Mouse (Mus musculus) intestine, embryonic 14.5 days (tissue): Measurements from ENCODE around the gene Rassf3. TPM values are rescaled to one million over a fixed set of nuclear protein-coding genes. Genes with fewer than 3 reads are reported as not detected.

Experiments
- ATAC-seq: fragments of 200-750 bp; cut with Nextera tagmentation; replicated peaks from 2 replicates; pipeline ENCODE4 v1.8.0; 2017; ENCODE audit warnings: low read depth, moderate number of reproducible peaks, moderate TSS enrichment, moderate library complexity; ENCODE audit not compliant: low FRiP score, low TSS enrichment
- DNase-seq: peaks from one replicate; pipeline ENCODE4 v3.0.0-alpha.2; 2018; ENCODE audit warnings: low spot score
- H3K27ac ChIP-seq: fragments of 300-500 bp; sonication (generic); 2 replicates; pipeline ENCODE4 v1.5.1; 2014; ENCODE audit warnings: low read depth, mild to moderate bottlenecking, control low read depth
- H3K27me3 ChIP-seq: fragments of 300-500 bp; sonication (generic); replicated peaks from 2 replicates; pipeline ENCODE4 v1.6.1; 2014; ENCODE audit warnings: low read length, control low read depth; ENCODE audit not compliant: control insufficient read depth, insufficient read depth
- H3K36me3 ChIP-seq: fragments of 300-500 bp; sonication (generic); 2 replicates; pipeline ENCODE4 v1.6.1; 2014; ENCODE audit warnings: low read length, control low read depth; ENCODE audit not compliant: control insufficient read depth, insufficient read depth
- H3K4me1 ChIP-seq: fragments of 300-500 bp; sonication (generic); replicated peaks from 2 replicates; pipeline ENCODE4 v1.6.1; 2014; ENCODE audit warnings: low read length, control low read depth, mixed read lengths; ENCODE audit not compliant: control insufficient read depth, insufficient read depth
- H3K4me2 ChIP-seq: fragments of 300-500 bp; sonication (generic); 2 replicates; pipeline ENCODE4 v1.6.1; 2014; ENCODE audit warnings: low read length
- H3K4me3 ChIP-seq: fragments of 300-500 bp; sonication (generic); 2 replicates; pipeline ENCODE4 v1.5.1; 2014; ENCODE audit warnings: low read depth, low read length, control low read depth, mixed read lengths
- H3K9ac ChIP-seq: fragments of 300-500 bp; sonication (generic); 2 replicates; pipeline ENCODE4 v1.6.1; 2014; ENCODE audit warnings: mild to moderate bottlenecking, low read length
- H3K9me3 ChIP-seq: fragments of 300-500 bp; sonication (generic); 2 replicates; pipeline ENCODE4 v1.6.1; 2016; ENCODE audit warnings: low read length, control low read depth; ENCODE audit not compliant: control insufficient read depth
- WGBS: fragments of 180-500 bp; shearing (Covaris S2); extraction: QIAGEN DNeasy Blood & Tissue Kit; methylation state at CpG from one replicate; pipeline ENCODE4 v1.1.7; 2014; 5-methylcytosine and 5-hydroxymethylcytosine counted together
- polyA plus RNA-seq: library from polyadenylated mRNA; unstranded; fragments of >200 nt; fragmentation: Nextera tagmentation; extraction: Ambion mirVana; gene quantifications from 2 replicates; pipeline ENCODE4 v1.2.1, GENCODE M21; 2014

Rassf3 gene
- polyA plus RNA-seq, 1 experiment from 2014 or later, result 24.6 TPM

GRCm38 (mm10) chr10:121363201-121363600, 112.9 kb downstream of the Rassf3 start:
- Histone ChIP-seq H3K4me1 (peaks cover 11% of the 10 kb centered on the region; the same call in 1 of the 2 replicates), H3K4me3 (no peak overlapping the region), H3K27me3 (no peaks in the 10 kb centered on the region), H3K9me3 (no peaks in the 10 kb centered on the region), H3K4me2 (no peak overlapping the region), H3K36me3 (0 out of 2 replicates have a peak, but pooled peaks cover 3% of the 10 kb centered on the region), H3K27ac (no peak overlapping the region), H3K9ac (no peak overlapping the region)
- DNase-seq (no peak), ATAC-seq (no peak)
- WGBS, result 85% methylated on average over 8 of the region's 8 CpGs

GRCm38 (mm10) chr10:121360358-121360757, 115.8 kb downstream of the Rassf3 start:
- H3K9ac ChIP-seq, result no peak overlapping the region
- H3K27ac ChIP-seq, result no peak overlapping the region
- H3K27me3 ChIP-seq, result no peaks in the 10 kb centered on the region
- no peak overlapping the region for H3K4me2 ChIP-seq
- DNase-seq, result no peak
- H3K4me1 ChIP-seq, result no peaks in the 10 kb centered on the region; the same call in 1 of the 2 replicates
- 90% methylated on average over 2 of the region's 2 CpGs for WGBS
- ATAC-seq, result no peak
- no peaks in the 10 kb centered on the region for H3K9me3 ChIP-seq
- no peaks in the 10 kb centered on the region for H3K36me3 ChIP-seq
- no peak overlapping the region for H3K4me3 ChIP-seq

Other genes with a start within 250 kb of the Rassf3 start
- gene Tbc1d30, start 125.1 kb downstream of the Rassf3 start, polyA plus RNA-seq, result 2.8 and 3.8 TPM in 2 replicates
- gene Gns, start 111.3 kb downstream of the Rassf3 start, polyA plus RNA-seq, result 47.8 and 48.6 TPM in 2 replicates
- 34.8 and 40.3 TPM in 2 replicates for gene Tbk1, start 110.4 kb upstream of the Rassf3 start, polyA plus RNA-seq
- 48.1 and 59.2 TPM in 2 replicates for gene Xpot, start 150.0 kb upstream of the Rassf3 start, polyA plus RNA-seq
- gene D930020B18Rik, start 165.2 kb upstream of the Rassf3 start, polyA plus RNA-seq, result 0.27 and 0.68 TPM in 2 replicates